Mouse (Mus musculus) hindbrain, embryonic 13.5 days (tissue): ENCODE results near the gene Adamtsl1. TPM values are rescaled to one million over a fixed set of nuclear protein-coding genes. Genes with fewer than 3 reads are reported as not detected.

Source experiments
- ATAC-seq: fragments of 200-750 bp; cut with Nextera tagmentation; 2 replicates; pipeline ENCODE4 v1.8.0; 2017; ENCODE audit warnings: moderate TSS enrichment; ENCODE audit not compliant: low FRiP score
- H3K27ac ChIP-seq: fragments of 300-500 bp; sonication (generic); 2 replicates; pipeline ENCODE4 v1.5.1; 2015; ENCODE audit warnings: inconsistent platforms, mild to moderate bottlenecking, moderate library complexity
- H3K27me3 ChIP-seq: fragments of 300-500 bp; sonication (generic); 2 replicates; pipeline ENCODE4 v1.6.1; 2015; ENCODE audit warnings: mild to moderate bottlenecking, inconsistent platforms
- H3K36me3 ChIP-seq: fragments of 300-500 bp; sonication (generic); 2 replicates; pipeline ENCODE4 v1.6.1; 2015; ENCODE audit warnings: mild to moderate bottlenecking, inconsistent platforms
- H3K4me1 ChIP-seq: fragments of 300-500 bp; sonication (generic); replicated peaks from 2 replicates; pipeline ENCODE4 v1.6.1; 2015; ENCODE audit warnings: inconsistent platforms
- H3K4me2 ChIP-seq: fragments of 300-500 bp; sonication (generic); 2 replicates; pipeline ENCODE4 v1.6.1; 2015; ENCODE audit warnings: inconsistent platforms, mild to moderate bottlenecking, moderate library complexity
- H3K4me3 ChIP-seq: fragments of 300-500 bp; sonication (generic); 2 replicates; pipeline ENCODE4 v1.5.1; 2015; ENCODE audit warnings: mild to moderate bottlenecking, inconsistent platforms
- H3K9ac ChIP-seq: fragments of 300-500 bp; sonication (generic); 2 replicates; pipeline ENCODE4 v1.6.1; 2015; ENCODE audit warnings: mild to moderate bottlenecking, inconsistent platforms
- H3K9me3 ChIP-seq: fragments of 300-500 bp; sonication (generic); 2 replicates; pipeline ENCODE4 v1.6.1; 2016; ENCODE audit warnings: inconsistent platforms
- WGBS: fragments of 180-500 bp; shearing (Covaris S2); methylation state at CpG from one replicate; pipeline ENCODE4 v1.1.7; 2015; 5-methylcytosine and 5-hydroxymethylcytosine counted together
- polyA plus RNA-seq: library from polyadenylated mRNA; unstranded; fragments of >200 nt; fragmentation: Nextera tagmentation; extraction: Ambion mirVana; gene quantifications from 2 replicates; pipeline ENCODE4 v1.2.1, GENCODE M21; 2015

The Adamtsl1 gene
- polyA plus RNA-seq, 1 experiment from 2014 or later: 11.6 TPM

GRCm38 (mm10) chr4:86373166-86373565 lies 859.2 kb downstream of the Adamtsl1 start:
- Histone ChIP-seq H3K27me3 (no peaks in the 10 kb centered on the region), H3K9me3 (no peaks in the 10 kb centered on the region), H3K4me1 (no peaks in the 10 kb centered on the region), H3K4me2 (no peak overlapping the region), H3K36me3 (no peaks in the 10 kb centered on the region), H3K4me3 (no peak overlapping the region), H3K27ac (no peak overlapping the region), H3K9ac (no peak overlapping the region)
- WGBS: 60% methylated on average over 2 of the region's 2 CpGs
- ATAC-seq: no peak

GRCm38 (mm10) chr4:86383124-86383523 lies 869.2 kb downstream of the Adamtsl1 start:
- ATAC-seq: no peak
- no peaks in the 10 kb centered on the region for H3K36me3 ChIP-seq
- no peaks in the 10 kb centered on the region for H3K9me3 ChIP-seq
- no peak overlapping the region for H3K9ac ChIP-seq
- WGBS: 77% methylated on average over 2 of the region's 2 CpGs
- H3K4me3 ChIP-seq: no peak overlapping the region
- no peaks in the 10 kb centered on the region for H3K27me3 ChIP-seq
- H3K27ac ChIP-seq: no peak overlapping the region
- H3K4me2 ChIP-seq: no peak overlapping the region
- H3K4me1 ChIP-seq: no peaks in the 10 kb centered on the region

DNA sequence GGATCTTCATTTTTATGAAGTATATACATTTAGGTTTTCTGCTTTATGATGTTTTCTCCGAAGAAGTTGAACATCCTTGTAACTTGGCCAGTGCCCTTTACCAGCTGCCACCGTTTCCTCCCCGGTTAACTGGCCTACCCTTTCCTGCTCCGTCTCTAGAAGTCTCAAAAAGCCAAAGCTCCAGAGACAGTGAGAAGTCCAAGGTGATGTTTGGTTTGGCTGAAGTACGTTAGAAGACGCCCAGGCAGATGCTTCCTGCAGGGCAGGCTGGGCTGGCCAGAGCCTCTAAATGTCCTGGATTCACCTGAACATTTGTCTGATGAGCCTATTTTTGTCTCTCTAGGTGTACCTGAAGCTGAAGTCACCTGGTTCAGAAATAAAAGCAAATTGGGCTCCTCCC lies 871.1 kb downstream of the Adamtsl1 start:
- WGBS: 91% methylated on average over 6 of the region's 6 CpGs
- ATAC-seq: no peak

DNA sequence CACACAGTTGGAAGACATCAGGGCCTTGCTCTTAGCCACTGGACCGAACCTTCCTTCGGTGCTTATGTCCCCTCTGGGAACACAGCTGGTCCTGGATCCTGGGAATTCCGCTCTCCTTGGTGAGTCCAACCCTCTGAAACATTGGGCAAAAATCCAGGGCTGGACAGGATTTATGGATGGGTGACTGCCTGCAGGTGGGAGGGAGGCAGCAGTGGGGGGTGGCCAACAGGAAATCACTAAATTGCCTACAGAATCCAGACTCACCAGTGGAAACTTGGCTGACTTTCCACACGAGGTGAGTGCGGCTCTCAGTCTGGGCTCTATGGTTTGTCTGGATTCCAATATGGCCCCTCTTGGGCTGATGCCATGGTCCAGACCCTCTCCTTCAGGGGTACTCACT lies 874.5 kb downstream of the Adamtsl1 start:
- no peak overlapping the region for H3K9ac ChIP-seq
- H3K36me3 ChIP-seq: no peaks in the 10 kb centered on the region
- ATAC-seq: no peak
- no peaks in the 10 kb centered on the region for H3K9me3 ChIP-seq
- 93% methylated on average over 5 of the region's 5 CpGs for WGBS
- H3K4me1 ChIP-seq: peaks cover 5% of the 10 kb centered on the region; the same call in 1 of the 2 replicates
- H3K4me3 ChIP-seq: no peak overlapping the region
- H3K4me2 ChIP-seq: no peak overlapping the region
- no peaks in the 10 kb centered on the region for H3K27me3 ChIP-seq
- no peak overlapping the region for H3K27ac ChIP-seq

More for the DNA sequence above, 871.1 kb downstream of the Adamtsl1 start:
- Histone ChIP-seq H3K4me1 (no peaks in the 10 kb centered on the region), H3K36me3 (no peaks in the 10 kb centered on the region), H3K27me3 (no peaks in the 10 kb centered on the region), H3K4me2 (no peak overlapping the region), H3K4me3 (no peak overlapping the region), H3K9me3 (no peaks in the 10 kb centered on the region), H3K27ac (no peak overlapping the region), H3K9ac (no peak overlapping the region)

DNA sequence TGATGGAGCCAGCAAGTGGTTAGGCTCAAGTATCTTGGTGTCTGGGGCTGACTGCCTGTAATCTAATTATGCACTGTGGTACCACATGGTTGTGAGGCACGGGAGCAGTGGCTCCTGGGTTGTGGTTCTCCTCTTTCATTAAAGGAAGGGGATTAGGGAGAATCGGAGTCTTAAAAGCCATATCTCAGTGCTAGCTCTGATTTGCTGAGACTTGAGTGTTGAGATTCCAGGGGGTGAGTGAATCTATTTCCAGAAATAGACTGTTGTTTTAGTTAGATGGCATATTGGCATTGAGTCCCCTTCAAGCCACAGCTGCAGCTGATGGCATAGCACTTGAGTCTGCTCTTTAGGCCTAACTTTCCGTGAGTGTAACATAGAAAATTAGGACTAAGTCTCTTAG lies 877.2 kb downstream of the Adamtsl1 start:
- no peaks in the 10 kb centered on the region for H3K36me3 ChIP-seq
- H3K27ac ChIP-seq: no peak overlapping the region
- no peaks in the 10 kb centered on the region for H3K27me3 ChIP-seq
- H3K4me2 ChIP-seq: no peak overlapping the region
- ATAC-seq: no peak
- peaks cover 5% of the 10 kb centered on the region; the same call in 1 of the 2 replicates for H3K4me1 ChIP-seq
- H3K9ac ChIP-seq: no peak overlapping the region
- WGBS: 79% methylated on average over 3 of the region's 3 CpGs
- no peak overlapping the region for H3K4me3 ChIP-seq
- no peaks in the 10 kb centered on the region for H3K9me3 ChIP-seq

DNA sequence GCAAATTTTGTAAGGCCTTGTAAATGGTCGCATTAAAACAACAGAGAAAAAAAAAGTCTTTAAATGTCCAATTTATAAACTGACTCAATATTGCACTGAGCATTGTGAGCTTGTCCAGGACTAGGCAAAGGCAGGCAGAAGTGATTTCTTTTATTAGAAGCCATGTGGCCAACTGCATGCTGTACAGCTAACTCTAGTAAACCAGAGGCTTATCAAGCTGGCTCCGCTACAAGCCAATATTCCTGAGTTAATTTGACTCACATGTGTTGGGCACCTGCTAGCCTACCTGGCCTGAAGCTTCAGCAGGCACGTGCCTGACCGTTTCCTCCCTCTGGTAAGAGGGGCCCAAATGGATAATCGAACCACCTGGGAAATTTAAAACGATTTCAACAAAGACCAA lies 881.7 kb downstream of the Adamtsl1 start:
- no peaks in the 10 kb centered on the region for H3K36me3 ChIP-seq

DNA sequence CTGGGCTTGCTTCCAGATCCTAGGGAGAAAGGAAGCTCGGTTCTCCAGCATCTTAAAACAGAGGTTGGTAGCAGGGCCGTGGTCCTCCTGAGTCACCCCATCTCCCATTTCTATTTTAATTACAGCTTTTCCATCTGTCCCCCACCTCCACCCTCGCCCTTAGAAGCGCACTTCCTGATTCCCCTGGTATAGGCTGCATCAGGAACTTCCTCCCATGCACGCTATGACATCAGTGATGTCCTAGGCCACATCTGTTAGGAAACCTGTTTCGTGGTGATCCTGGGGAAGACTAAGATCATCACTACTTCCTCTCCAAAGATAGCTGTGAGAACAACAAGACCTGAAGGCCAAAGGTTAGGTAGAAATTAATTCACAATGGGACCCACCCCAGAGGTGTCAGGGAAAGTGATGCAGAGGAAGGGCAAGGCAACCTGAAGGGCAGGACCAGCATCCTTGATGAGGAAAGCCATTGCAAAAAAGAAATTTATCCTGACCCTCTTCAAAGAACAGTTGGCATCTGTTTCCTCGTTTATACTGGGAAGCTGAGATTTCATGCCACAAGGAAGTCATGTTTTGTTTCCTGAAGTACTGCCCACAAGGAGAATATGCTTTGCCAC lies 882.8 kb downstream of the Adamtsl1 start:
- no peak for ATAC-seq
- Histone ChIP-seq H3K27ac (no peak overlapping the region), H3K4me2 (no peak overlapping the region), H3K9me3 (no peaks in the 10 kb centered on the region), H3K27me3 (no peaks in the 10 kb centered on the region), H3K4me3 (no peak overlapping the region), H3K4me1 (peaks cover 5% of the 10 kb centered on the region; the same call in 1 of the 2 replicates), H3K9ac (no peak overlapping the region), H3K36me3 (no peaks in the 10 kb centered on the region)
- 82% methylated on average over 7 of the region's 7 CpGs for WGBS

More for the DNA sequence above, 881.7 kb downstream of the Adamtsl1 start:
- H3K4me1 ChIP-seq: peaks cover 5% of the 10 kb centered on the region; the same call in 1 of the 2 replicates
- no peak overlapping the region for H3K4me3 ChIP-seq
- no peak overlapping the region for H3K4me2 ChIP-seq
- no peak overlapping the region for H3K9ac ChIP-seq
- no peak overlapping the region for H3K27ac ChIP-seq
- no peak for ATAC-seq
- no peaks in the 10 kb centered on the region for H3K27me3 ChIP-seq
- WGBS: 83% methylated on average over 6 of the region's 6 CpGs
- H3K9me3 ChIP-seq: no peaks in the 10 kb centered on the region

- Histone ChIP-seq H3K9ac (no peak overlapping the region), H3K4me3 (no peak overlapping the region), H3K27ac (no peak overlapping the region), H3K4me1 (peaks cover 5% of the 10 kb centered on the region; the same call in 1 of the 2 replicates), H3K27me3 (no peaks in the 10 kb centered on the region), H3K4me2 (no peak overlapping the region), H3K36me3 (no peaks in the 10 kb centered on the region), H3K9me3 (no peaks in the 10 kb centered on the region)
- no peak for ATAC-seq
- WGBS: 81% methylated on average over 2 of the region's 2 CpGs
Observed at GRCm38 (mm10) chr4:86397470-86397869, 883.5 kb downstream of the Adamtsl1 start.

DNA sequence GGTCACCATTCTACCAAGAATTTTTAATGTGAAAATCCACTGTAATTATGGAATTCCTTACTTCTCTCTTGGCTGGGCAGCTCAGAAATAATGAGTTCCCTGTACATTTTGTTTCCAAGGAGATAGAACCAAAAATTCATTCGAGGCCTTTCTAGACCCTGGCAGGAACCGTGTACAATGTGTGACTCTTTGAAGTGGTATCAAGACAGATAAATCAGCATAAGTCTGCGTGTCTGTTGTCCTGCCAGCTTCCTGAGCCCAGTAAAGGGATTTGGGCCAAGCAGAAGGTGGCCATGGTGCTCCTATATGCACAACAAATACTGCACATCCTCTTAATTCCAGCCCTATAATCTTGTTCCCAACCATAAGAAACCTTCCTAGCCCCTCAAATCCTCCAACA lies 887.1 kb downstream of the Adamtsl1 start:
- Histone ChIP-seq H3K4me3 (no peak overlapping the region), H3K27me3 (no peaks in the 10 kb centered on the region), H3K9ac (no peak overlapping the region), H3K4me2 (no peak overlapping the region), H3K27ac (no peak overlapping the region), H3K36me3 (no peaks in the 10 kb centered on the region), H3K9me3 (no peaks in the 10 kb centered on the region), H3K4me1 (no peaks in the 10 kb centered on the region; the same call in 1 of the 2 replicates)
- 54% methylated on average over 3 of the region's 3 CpGs for WGBS
- ATAC-seq: no peak

GRCm38 (mm10) chr4:86406501-86407199 lies 892.7 kb downstream of the Adamtsl1 start:
- Histone ChIP-seq H3K4me1 (peaks cover 8% of the 10 kb centered on the region; the same call in 1 of the 2 replicates), H3K9me3 (no peaks in the 10 kb centered on the region), H3K9ac (no peak overlapping the region), H3K36me3 (no peaks in the 10 kb centered on the region), H3K4me3 (no peak overlapping the region), H3K4me2 (no peak overlapping the region), H3K27me3 (no peaks in the 10 kb centered on the region), H3K27ac (no peak overlapping the region)
- ATAC-seq: no peak
- WGBS: 65% methylated on average over 7 of the region's 7 CpGs

GRCm38 (mm10) chr4:86407200-86407527 lies 893.2 kb downstream of the Adamtsl1 start:
- Histone ChIP-seq H3K4me1 (peaks cover 8% of the 10 kb centered on the region; the same call in 1 of the 2 replicates), H3K4me3 (no peak overlapping the region), H3K9me3 (no peaks in the 10 kb centered on the region), H3K27ac (no peak overlapping the region), H3K9ac (no peak overlapping the region), H3K36me3 (no peaks in the 10 kb centered on the region), H3K4me2 (no peak overlapping the region), H3K27me3 (no peaks in the 10 kb centered on the region)
- 73% methylated on average over 3 of the region's 3 CpGs for WGBS
- ATAC-seq: no peak

DNA sequence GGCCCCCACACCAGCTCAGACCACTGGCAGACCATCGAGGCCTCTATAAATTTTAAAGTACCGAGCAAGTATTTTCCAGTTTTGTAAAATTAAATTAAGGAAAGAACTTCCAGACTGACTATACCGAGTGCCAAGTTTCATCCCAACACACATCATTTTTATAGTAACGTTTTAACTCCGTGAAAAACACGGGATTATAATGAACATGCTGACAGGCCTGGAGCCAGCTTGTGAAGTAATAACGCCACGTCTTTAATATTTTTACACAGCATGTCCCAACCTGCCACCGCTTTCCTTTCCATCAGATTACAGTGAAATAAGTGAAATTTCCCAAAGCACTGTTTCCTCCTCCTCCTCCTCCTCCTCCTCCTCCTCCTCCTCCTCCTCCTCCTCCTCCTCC lies 894.4 kb downstream of the Adamtsl1 start:
- 84% methylated on average over 9 of the region's 9 CpGs for WGBS
- Histone ChIP-seq H3K36me3 (no peaks in the 10 kb centered on the region), H3K4me1 (peaks cover 8% of the 10 kb centered on the region), H3K4me3 (no peak overlapping the region), H3K9me3 (no peaks in the 10 kb centered on the region), H3K27me3 (no peaks in the 10 kb centered on the region), H3K27ac (no peak overlapping the region), H3K4me2 (no peak overlapping the region), H3K9ac (no peak overlapping the region)
- ATAC-seq: no peak

DNA sequence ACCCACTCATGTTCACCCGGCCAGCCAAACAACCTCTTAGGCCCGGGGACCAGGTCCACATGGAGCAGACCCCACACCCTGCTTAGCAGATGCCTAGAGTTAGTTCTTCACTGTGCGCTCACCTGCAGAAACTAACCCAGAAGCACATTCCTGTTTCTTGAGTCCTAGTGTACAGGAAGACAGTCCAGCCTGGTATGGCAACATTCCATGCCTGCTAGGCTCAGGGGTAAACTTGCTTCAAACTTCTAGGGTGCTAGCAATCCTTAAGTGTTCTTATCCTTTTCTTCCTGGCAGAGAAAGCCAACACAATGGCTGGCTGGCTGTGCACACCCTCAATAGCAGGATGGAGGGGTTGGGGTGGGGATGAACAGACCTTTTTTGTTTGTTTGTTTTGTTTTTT lies 897.0 kb downstream of the Adamtsl1 start:
- WGBS: 96% methylated on average over 3 of the region's 3 CpGs
- no peak for ATAC-seq
- H3K36me3 ChIP-seq: no peaks in the 10 kb centered on the region
- H3K27ac ChIP-seq: no peak overlapping the region
- H3K9me3 ChIP-seq: no peaks in the 10 kb centered on the region
- no peak overlapping the region for H3K9ac ChIP-seq
- no peaks in the 10 kb centered on the region for H3K27me3 ChIP-seq
- H3K4me2 ChIP-seq: no peak overlapping the region
- H3K4me3 ChIP-seq: no peak overlapping the region
- peaks cover 12% of the 10 kb centered on the region for H3K4me1 ChIP-seq
